Mouse (Mus musculus) stomach, embryonic 16.5 days (tissue): ENCODE measurements around the gene Nos1. TPM values are rescaled to one million over a fixed set of nuclear protein-coding genes. Genes with fewer than 3 reads are reported as not detected.

Experiments used
- ATAC-seq: fragments of 200-750 bp; cut with Nextera tagmentation; 2 replicates; pipeline ENCODE4 v1.8.0; 2017; ENCODE audit warnings: moderate number of reproducible peaks, moderate TSS enrichment; ENCODE audit not compliant: insufficient read depth, low FRiP score
- H3K27ac ChIP-seq: fragments of 300-500 bp; sonication (generic); 2 replicates; pipeline ENCODE4 v1.5.1; 2014; ENCODE audit warnings: low read length
- H3K27me3 ChIP-seq: fragments of 300-500 bp; sonication (generic); 2 replicates; pipeline ENCODE4 v1.6.1; 2014; ENCODE audit warnings: low read length, control low read depth, mixed read lengths; ENCODE audit not compliant: control insufficient read depth, insufficient read depth
- H3K36me3 ChIP-seq: fragments of 300-500 bp; sonication (generic); 2 replicates; pipeline ENCODE4 v1.6.1; 2014; ENCODE audit warnings: low read length; ENCODE audit not compliant: control insufficient read depth, insufficient read depth
- H3K4me1 ChIP-seq: fragments of 300-500 bp; sonication (generic); 2 replicates; pipeline ENCODE4 v1.6.1; 2014; ENCODE audit warnings: low read length, control low read depth, mixed read lengths; ENCODE audit not compliant: control insufficient read depth, insufficient read depth
- H3K4me2 ChIP-seq: fragments of 300-500 bp; sonication (generic); 2 replicates; pipeline ENCODE4 v1.6.1; 2014; ENCODE audit warnings: low read depth, low read length, mixed read lengths
- H3K4me3 ChIP-seq: fragments of 300-500 bp; sonication (generic); replicated peaks from 2 replicates; pipeline ENCODE4 v1.5.1; 2014; ENCODE audit warnings: mild to moderate bottlenecking, low read length
- H3K9ac ChIP-seq: fragments of 300-500 bp; sonication (generic); 2 replicates; pipeline ENCODE4 v1.6.1; 2014; ENCODE audit warnings: low read length
- H3K9me3 ChIP-seq: fragments of 300-500 bp; sonication (generic); replicated peaks from 2 replicates; pipeline ENCODE4 v1.6.1; 2016; ENCODE audit warnings: low read length, control low read depth; ENCODE audit not compliant: control insufficient read depth
- WGBS: fragments of 180-500 bp; shearing (Covaris S2); extraction: QIAGEN DNeasy Blood & Tissue Kit; methylation state at CpG from one replicate; pipeline ENCODE4 v1.1.7; 2014; 5-methylcytosine and 5-hydroxymethylcytosine counted together
- polyA plus RNA-seq: library from polyadenylated mRNA; unstranded; fragments of >200 nt; fragmentation: Nextera tagmentation; extraction: Ambion mirVana; gene quantifications from 2 replicates; pipeline ENCODE4 v1.2.1, GENCODE M21; 2015

Gene Nos1
- polyA plus RNA-seq, 1 experiment from 2014 or later = 2.1 TPM

- Histone ChIP-seq H3K27ac (no peak overlapping the region), H3K27me3 (no peaks in the 10 kb centered on the region), H3K4me1 (no peaks in the 10 kb centered on the region), H3K36me3 (no peaks in the 10 kb centered on the region), H3K9ac (no peak overlapping the region), H3K9me3 (no peaks in the 10 kb centered on the region), H3K4me2 (no peak overlapping the region), H3K4me3 (no peak overlapping the region)
- 40% methylated on average over 6 of the region's 6 CpGs for WGBS
- ATAC-seq = no peak
Measured at GRCm38 (mm10) chr5:117790071-117790470, 9.2 kb downstream of the Nos1 start.

- no peak overlapping the region for H3K27ac ChIP-seq
- no peaks in the 10 kb centered on the region for H3K36me3 ChIP-seq
- H3K27me3 ChIP-seq = no peaks in the 10 kb centered on the region
- no peaks in the 10 kb centered on the region for H3K9me3 ChIP-seq
- no peaks in the 10 kb centered on the region for H3K4me1 ChIP-seq
- WGBS = 89% methylated on average over 14 of the region's 14 CpGs
- no peak for ATAC-seq
- no peak overlapping the region for H3K9ac ChIP-seq
- no peak overlapping the region for H3K4me3 ChIP-seq
- H3K4me2 ChIP-seq = no peak overlapping the region
Measured at GRCm38 (mm10) chr5:117791875-117792274, 11.0 kb downstream of the Nos1 start.

GRCm38 (mm10) chr5:117800849-117801248, 20.0 kb downstream of the Nos1 start:
- H3K27ac ChIP-seq = no peak overlapping the region
- no peaks in the 10 kb centered on the region for H3K9me3 ChIP-seq
- no peak overlapping the region for H3K4me2 ChIP-seq
- no peaks in the 10 kb centered on the region for H3K4me1 ChIP-seq
- WGBS = 59% methylated on average over 9 of the region's 9 CpGs
- H3K4me3 ChIP-seq = no peak overlapping the region
- no peaks in the 10 kb centered on the region for H3K27me3 ChIP-seq
- no peaks in the 10 kb centered on the region for H3K36me3 ChIP-seq
- no peak for ATAC-seq
- H3K9ac ChIP-seq = no peak overlapping the region

GRCm38 (mm10) chr5:117802071-117802521, 21.3 kb downstream of the Nos1 start:
- no peak overlapping the region for H3K4me2 ChIP-seq
- no peak overlapping the region for H3K27ac ChIP-seq
- no peak for ATAC-seq
- H3K4me3 ChIP-seq = no peak overlapping the region
- H3K9me3 ChIP-seq = no peaks in the 10 kb centered on the region
- 83% methylated on average over 11 of the region's 11 CpGs for WGBS
- H3K9ac ChIP-seq = no peak overlapping the region
- no peaks in the 10 kb centered on the region for H3K36me3 ChIP-seq
- no peaks in the 10 kb centered on the region for H3K4me1 ChIP-seq
- no peaks in the 10 kb centered on the region for H3K27me3 ChIP-seq

GRCm38 (mm10) chr5:117803551-117803950, 22.7 kb downstream of the Nos1 start:
- H3K36me3 ChIP-seq = no peaks in the 10 kb centered on the region
- H3K4me2 ChIP-seq = no peak overlapping the region
- H3K9me3 ChIP-seq = no peaks in the 10 kb centered on the region
- H3K27ac ChIP-seq = no peak overlapping the region
- no peak overlapping the region for H3K4me3 ChIP-seq
- no peaks in the 10 kb centered on the region for H3K4me1 ChIP-seq
- ATAC-seq = no peak
- no peak overlapping the region for H3K9ac ChIP-seq
- no peaks in the 10 kb centered on the region for H3K27me3 ChIP-seq
- WGBS = 59% methylated on average over 7 of the region's 7 CpGs

- Histone ChIP-seq H3K36me3 (no peaks in the 10 kb centered on the region), H3K4me2 (no peak overlapping the region), H3K27me3 (no peaks in the 10 kb centered on the region), H3K4me3 (no peak overlapping the region), H3K27ac (no peak overlapping the region), H3K9ac (no peak overlapping the region), H3K4me1 (no peaks in the 10 kb centered on the region), H3K9me3 (no peaks in the 10 kb centered on the region)
- ATAC-seq = no peak
- WGBS = 91% methylated on average over 7 of the region's 7 CpGs
Measured at GRCm38 (mm10) chr5:117810930-117811329, 30.1 kb downstream of the Nos1 start.

- Histone ChIP-seq H3K4me1 (no peaks in the 10 kb centered on the region), H3K4me2 (no peak overlapping the region), H3K9ac (no peak overlapping the region), H3K27ac (no peak overlapping the region), H3K9me3 (no peaks in the 10 kb centered on the region), H3K36me3 (no peaks in the 10 kb centered on the region), H3K27me3 (no peaks in the 10 kb centered on the region), H3K4me3 (no peak overlapping the region)
- WGBS = 84% methylated on average over 6 of the region's 6 CpGs
- no peak for ATAC-seq
Measured at GRCm38 (mm10) chr5:117818800-117819199, 38.0 kb downstream of the Nos1 start.

GRCm38 (mm10) chr5:117820445-117820844, 39.6 kb downstream of the Nos1 start:
- Histone ChIP-seq H3K9me3 (no peaks in the 10 kb centered on the region), H3K27ac (no peak overlapping the region), H3K27me3 (no peaks in the 10 kb centered on the region), H3K4me3 (no peak overlapping the region), H3K4me2 (no peak overlapping the region), H3K9ac (no peak overlapping the region), H3K4me1 (no peaks in the 10 kb centered on the region), H3K36me3 (no peaks in the 10 kb centered on the region)
- WGBS = 51% methylated on average over 7 of the region's 7 CpGs
- no peak for ATAC-seq

- 89% methylated on average over 9 of the region's 9 CpGs for WGBS
Measured at GRCm38 (mm10) chr5:117823811-117824210, 43.0 kb downstream of the Nos1 start.

GRCm38 (mm10) chr5:117824486-117824885, 43.7 kb downstream of the Nos1 start:
- WGBS = 80% methylated on average over 5 of the region's 5 CpGs
- no peaks in the 10 kb centered on the region for H3K27me3 ChIP-seq
- no peaks in the 10 kb centered on the region for H3K4me1 ChIP-seq
- no peak overlapping the region for H3K4me2 ChIP-seq
- no peak for ATAC-seq
- H3K9me3 ChIP-seq = no peaks in the 10 kb centered on the region
- H3K9ac ChIP-seq = no peak overlapping the region
- no peaks in the 10 kb centered on the region for H3K36me3 ChIP-seq
- no peak overlapping the region for H3K27ac ChIP-seq
- H3K4me3 ChIP-seq = no peak overlapping the region

More at GRCm38 (mm10) chr5:117823811-117824210, 43.0 kb downstream of the Nos1 start:
- Histone ChIP-seq H3K9me3 (no peaks in the 10 kb centered on the region), H3K27me3 (no peaks in the 10 kb centered on the region), H3K9ac (no peak overlapping the region), H3K4me1 (no peaks in the 10 kb centered on the region), H3K36me3 (no peaks in the 10 kb centered on the region), H3K4me2 (no peak overlapping the region), H3K4me3 (no peak overlapping the region), H3K27ac (no peak overlapping the region)
- no peak for ATAC-seq
